Comparison of ENCODE assay signal across 8 mouse cellular contexts in genomic region chr10:40053257-40053895, GRCm38 (mm10). TPM values are rescaled to one million over a fixed set of nuclear protein-coding genes. Genes with fewer than 3 reads are reported as not detected.
A peak's percentile ranks its signal among the peaks of the same experiment; 100 is the strongest.
DNase-seq lines count a peak whose midpoint lies in the region; ATAC-seq and TF ChIP-seq lines count a peak whose summit lies in the region.

No protein-coding gene starts in this region.

- H3K9me3 ChIP-seq in forebrain, embryonic 15.5 days = no peaks in the 10 kb centered on the region
- no peaks in the 10 kb centered on the region for H3K9me3 ChIP-seq in forebrain, embryonic 10.5 days

- H3K36me3 ChIP-seq in forebrain, embryonic 15.5 days = no peaks in the 10 kb centered on the region
- no peaks in the 10 kb centered on the region for H3K36me3 ChIP-seq in forebrain, embryonic 10.5 days (replicated peaks)
- no peaks in the 10 kb centered on the region for H3K36me3 ChIP-seq in thymus, adult 2 months (ENCODE audit: control insufficient read depth, insufficient read depth, low read length)

- H3K4me2 ChIP-seq in forebrain, embryonic 15.5 days (replicated peaks) = no peak overlapping the region

- no peak overlapping the region for H3K27ac ChIP-seq in forebrain, embryonic 15.5 days (replicated peaks)
- H3K27ac ChIP-seq in forebrain, embryonic 10.5 days = no peak overlapping the region
- H3K27ac ChIP-seq in thymus, adult 2 months (ENCODE audit: control insufficient read depth, insufficient read depth, low read length) = no peak overlapping the region

- no peak for DNase-seq in forebrain, embryonic 10.5 days (ENCODE audit: extremely low spot score, low spot score)
- peak; percentile 49 for DNase-seq in thymus, adult 2 months
- no peak for DNase-seq in thymus, adult 18-20 months
- no peak for DNase-seq in yolk sac, embryonic 10.5 days (ENCODE audit: low spot score)
- no peak for DNase-seq in spleen, adult 18-20 months

- TF ChIP-seq POLR2A in thymus, adult 2 months (IDR thresholded peaks at IDR 0.05; ENCODE audit: control insufficient read depth, extremely low read depth, insufficient read depth, low read length, poor library complexity) = no peak

- no peak overlapping the region for H3K4me3 ChIP-seq in forebrain, embryonic 15.5 days
- no peak overlapping the region for H3K4me3 ChIP-seq in forebrain, embryonic 10.5 days
- H3K4me3 ChIP-seq in thymus, adult 2 months (ENCODE audit: control insufficient read depth, insufficient read depth, low read length) = no peak overlapping the region

- H3K4me1 ChIP-seq in forebrain, embryonic 15.5 days = no peaks in the 10 kb centered on the region
- H3K4me1 ChIP-seq in forebrain, embryonic 10.5 days = no peaks in the 10 kb centered on the region
- H3K4me1 ChIP-seq in thymus, adult 2 months (replicated peaks; ENCODE audit: control insufficient read depth, insufficient read depth, low read length) = no peaks in the 10 kb centered on the region

- no peaks in the 10 kb centered on the region for H3K27me3 ChIP-seq in forebrain, embryonic 15.5 days
- no peaks in the 10 kb centered on the region for H3K27me3 ChIP-seq in forebrain, embryonic 10.5 days (ENCODE audit: poor library complexity, severe bottlenecking)
- no peaks in the 10 kb centered on the region for H3K27me3 ChIP-seq in thymus, adult 2 months (ENCODE audit: control insufficient read depth, insufficient read depth, low read length)

- 0 out of 2 replicates have a peak, but pooled peaks have one; percentile 46 for ATAC-seq in forebrain, embryonic 15.5 days (replicated peaks)
- ATAC-seq in hematopoietic stem cell, adult 5-6 weeks (replicated peaks in 1 of 2; ENCODE audit: insufficient read depth in 1 of 2, low FRiP score in 2 of 2, low TSS enrichment in 1 of 2, low read depth in 1 of 2, poor library complexity in 2 of 2, severe bottlenecking in 2 of 2) = peak; percentile 44 to 74; a peak in 3 of 4 replicates
- peak; percentile 69 for ATAC-seq in megakaryocyte, adult 5-6 weeks (ENCODE audit: poor library complexity, severe bottlenecking)

- TF ChIP-seq CTCF in thymus, adult 2 months (IDR thresholded peaks at IDR 0.05; ENCODE audit: borderline replicate concordance, control insufficient read depth, extremely low read depth, insufficient read depth, low read length, poor library complexity) = no peak

- no peak overlapping the region for H3K9ac ChIP-seq in forebrain, embryonic 15.5 days (replicated peaks)

- WGBS in forebrain, embryonic 15.5 days = 58% methylated on average over 3 of the region's 3 CpGs
- 65% methylated on average over 3 of the region's 3 CpGs for WGBS in forebrain, embryonic 10.5 days
- WGBS in thymus, adult 2 months = 61% methylated on average over 3 of the region's 3 CpGs

RNA-seq across cellular contexts. Expression of gene Mfsd4b1, which starts 28.3 kb away (rescaled TPM):
- polyA plus RNA-seq in forebrain, embryonic 15.5 days (2015; fragmentation: Nextera tagmentation; extraction: Ambion mirVana) = 0.27 and 0.28 TPM in 2 replicates
- 0.12 TPM in 1 of 2 replicates, not detected in the other for polyA plus RNA-seq in forebrain, embryonic 10.5 days (2016; fragmentation: Nextera tagmentation; extraction: Ambion mirVana)
- polyA plus RNA-seq in thymus, adult 2 months (2012; rRNA removed) = 0.96 and 1.4 TPM in 2 replicates
- total RNA-seq in hematopoietic stem cell, adult 5-6 weeks (2017) = not detected in 2 replicates
- not detected in 2 replicates for total RNA-seq in megakaryocyte, adult 5-6 weeks (2015)
- not detected in 2 replicates for total RNA-seq in megakaryocyte, adult 5-6 weeks (2017)
